In genomic region chr11:121790671-121791094, GRCm38 (mm10) we compare ENCODE assay signal across 8 mouse cellular contexts. TPM values are rescaled to one million over a fixed set of nuclear protein-coding genes. Genes with fewer than 3 reads are reported as not detected.
DNase-seq lines count a peak whose midpoint lies in the region; ATAC-seq and TF ChIP-seq lines count a peak whose summit lies in the region.

No protein-coding gene starts in this region.

- no peaks in the 10 kb centered on the region for H3K9me3 ChIP-seq in lung, embryonic 14.5 days (ENCODE audit: low read depth, low read length)

- H3K27ac ChIP-seq in lung, embryonic 14.5 days (ENCODE audit: low read depth) = no peak overlapping the region

- WGBS in lung, embryonic 14.5 days = 60% methylated on average over 2 of the region's 2 CpGs

- H3K4me2 ChIP-seq in lung, embryonic 14.5 days = no peak overlapping the region

- no peak overlapping the region for H3K9ac ChIP-seq in lung, embryonic 14.5 days

- H3K27me3 ChIP-seq in lung, embryonic 14.5 days (ENCODE audit: insufficient read depth, low read length) = no peaks in the 10 kb centered on the region

- H3K36me3 ChIP-seq in lung, embryonic 14.5 days (ENCODE audit: insufficient read depth) = no peaks in the 10 kb centered on the region

- DNase-seq in cerebellum, postnatal 10 days = peak; percentile 32 to 36
- no peak for DNase-seq in cerebellum, adult 11 months
- DNase-seq in adrenal gland, adult 2 months = peak; percentile 82
- peak; percentile 80 to 88 for DNase-seq in heart, adult 9 months (ENCODE audit: low spot score in 2 of 2)
- DNase-seq in lung, embryonic 14.5 days = peak; percentile 35
- DNase-seq in spleen, adult 18-20 months = no peak
- DNase-seq in cerebellum, postnatal 36 days = no peak
- no peak for DNase-seq in layer of hippocampus, postnatal 25 days (ENCODE audit: extremely low spot score in 1 of 2, low spot score in 1 of 2)

- no peak overlapping the region for H3K4me3 ChIP-seq in lung, embryonic 14.5 days (ENCODE audit: low read depth, low read length)

- no peak for ATAC-seq in lung, embryonic 14.5 days (ENCODE audit: insufficient read depth)

- peaks cover 21% of the 10 kb centered on the region for H3K4me1 ChIP-seq in lung, embryonic 14.5 days (ENCODE audit: insufficient read depth)

- no peak for TF ChIP-seq CTCF in lung, embryonic 14.5 days (IDR thresholded peaks at IDR 0.05; ENCODE audit: low read depth)

RNA-seq across cellular contexts. Expression of gene Ptchd3, which starts 39.4 kb away (rescaled TPM):
- total RNA-seq in adrenal gland, adult 2 months (2021) = not detected
- polyA plus RNA-seq in adrenal gland, adult 2 months (2012; rRNA removed) = not detected in 2 replicates
- polyA plus RNA-seq in lung, embryonic 14.5 days (2014; fragmentation: Nextera tagmentation; extraction: Ambion mirVana) = not detected in 2 replicates
- total RNA-seq in layer of hippocampus, postnatal 25 days (2021) = not detected

Comparison
In these comparisons a context has a peak if more than half of its experiments do, and no peak if none do; other contexts are left out.
1. DNase-seq: peak in cerebellum, postnatal 10 days (2 of 2), adrenal gland, adult 2 months (single experiment), heart, adult 9 months (2 of 2) and lung, embryonic 14.5 days (single experiment); none in cerebellum, adult 11 months (single experiment), spleen, adult 18-20 months (0 of 2), cerebellum, postnatal 36 days (0 of 2) and layer of hippocampus, postnatal 25 days (0 of 2).